Mouse (Mus musculus) cerebellum, adult 2 months (tissue): Measurements from ENCODE around the gene Aspscr1.

Experiments
- CTCF ChIP-seq: fragments of 200-500 bp; IDR thresholded peaks from 2 replicates; pipeline ENCODE4 v1.5.1; 2011; ENCODE audit warnings: low read depth, mild to moderate bottlenecking, control low read depth, low read length, moderate library complexity, borderline replicate concordance; ENCODE audit not compliant: insufficient read depth
- POLR2A ChIP-seq: fragments of 200-500 bp; IDR thresholded peaks from 2 replicates; pipeline ENCODE4 v1.6.1; 2011; ENCODE audit warnings: low read length, control low read depth, borderline replicate concordance; ENCODE audit not compliant: insufficient read depth

DNA sequence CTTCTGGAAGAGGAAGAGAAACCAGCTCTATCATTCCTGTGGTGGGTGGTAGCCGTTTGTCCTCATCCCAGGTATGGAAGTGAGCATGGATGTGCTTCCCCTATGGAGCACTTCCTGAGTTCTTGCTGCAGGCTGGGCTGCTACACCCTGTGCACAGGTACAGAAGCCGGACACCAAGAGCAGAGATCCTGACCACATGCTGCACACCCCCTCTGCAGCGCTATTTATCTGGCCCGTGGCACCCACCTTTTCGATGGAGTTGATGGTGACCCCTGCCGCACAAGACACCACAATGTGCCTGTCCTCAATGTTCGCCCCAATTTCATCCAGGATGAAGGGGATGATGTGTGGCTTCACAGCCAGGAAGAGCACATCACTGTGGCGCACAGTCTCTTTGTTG lies 30.9 kb upstream of the Aspscr1 start:
- TF ChIP-seq POLR2A, result no peak
- TF ChIP-seq CTCF, result no peak
